ENCODE assay signal across 11 mouse cellular contexts in the genomic region with DNA sequence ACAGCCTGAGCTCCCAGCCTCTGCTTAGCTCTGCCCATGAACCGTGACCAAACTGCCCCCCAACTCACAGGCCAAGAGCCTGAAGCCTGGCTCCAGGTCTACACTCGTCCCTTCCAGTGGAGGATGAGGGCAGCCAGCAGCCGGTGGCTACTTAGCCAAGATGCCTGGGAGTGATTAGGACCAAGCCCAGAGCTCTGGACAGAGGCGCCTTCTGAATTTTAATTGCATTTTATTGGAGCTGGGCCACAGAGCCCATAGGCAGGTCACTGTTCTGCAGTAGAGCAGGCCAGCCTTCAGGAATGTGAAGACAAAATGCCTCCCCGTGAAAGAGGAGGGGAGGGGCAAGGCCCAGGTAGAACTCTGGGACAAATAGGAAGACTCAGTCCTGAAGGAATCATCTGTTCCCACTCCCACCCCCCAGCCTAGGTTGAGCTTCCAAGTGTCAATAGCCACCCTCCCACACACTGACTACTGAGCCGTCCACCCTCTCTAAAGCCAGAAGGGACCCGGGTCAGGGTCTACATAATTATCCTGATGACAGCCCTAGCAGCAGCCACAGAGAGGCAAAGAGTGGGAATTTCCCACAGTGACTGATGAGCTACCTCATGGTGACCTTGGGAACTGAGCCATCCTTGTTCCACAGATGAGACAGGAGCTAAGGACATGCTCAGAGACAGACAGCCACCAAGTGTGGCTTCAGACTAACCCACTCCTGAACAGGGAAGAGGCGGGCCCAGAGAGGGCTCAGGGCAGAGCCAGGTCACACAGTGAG. TPM values are rescaled to one million over a fixed set of nuclear protein-coding genes. Genes with fewer than 3 reads are reported as not detected.
DNase-seq lines count a peak whose midpoint lies in the region; ATAC-seq lines count a peak whose summit lies in the region.
"Had no signal": no experiment of that assay in that cellular context is flagged by ENCODE, and none has a peak within 500 bp of the region (broad histone marks: within the 10 kb centered on the region; RNA-seq: fewer than 3 reads in every experiment).

No protein-coding gene starts in this region.

- H3K27me3 ChIP-seq in forebrain, embryonic 12.5 days, result no peaks in the 10 kb centered on the region
- peaks cover 2% of the 10 kb centered on the region; the same call in 1 of the 2 replicates for H3K27me3 ChIP-seq in kidney, embryonic 15.5 days
- H3K27me3 ChIP-seq in midbrain, embryonic 13.5 days, result no peaks in the 10 kb centered on the region
- H3K27me3 ChIP-seq: embryonic facial prominence, embryonic 13.5 days had no signal

- H3K4me3 ChIP-seq in forebrain, embryonic 12.5 days (replicated peaks), result no peak overlapping the region
- no peak overlapping the region for H3K4me3 ChIP-seq in kidney, embryonic 15.5 days (replicated peaks)
- H3K4me3 ChIP-seq in midbrain, embryonic 13.5 days (replicated peaks), result no peak overlapping the region
- H3K4me3 ChIP-seq: embryonic facial prominence, embryonic 13.5 days; heart, embryonic 12.5 days had no signal

- DNase-seq in layer of hippocampus, adult 8-10 months (ENCODE audit: low spot score in 2 of 2), result peak; percentile 18 to 39
- DNase-seq in layer of hippocampus, adult 11-12 months (ENCODE audit: low spot score), result no peak
- no peak for DNase-seq in urinary bladder, adult 2 months (ENCODE audit: low spot score)
- DNase-seq in embryo, embryonic 10.5 days (ENCODE audit: low spot score), result no peak
- DNase-seq in natural killer cell, adult 2 months (ENCODE audit: low spot score in 2 of 2), result no peak
- DNase-seq: thymus, postnatal 14 days had no signal

- H3K36me3 ChIP-seq in forebrain, embryonic 12.5 days (replicated peaks), result no peaks in the 10 kb centered on the region
- no peaks in the 10 kb centered on the region for H3K36me3 ChIP-seq in kidney, embryonic 15.5 days
- H3K36me3 ChIP-seq in midbrain, embryonic 13.5 days, result no peaks in the 10 kb centered on the region
- H3K36me3 ChIP-seq: embryonic facial prominence, embryonic 13.5 days; heart, embryonic 12.5 days had no signal

- WGBS in forebrain, embryonic 12.5 days, result 67% methylated on average over 8 of the region's 8 CpGs
- WGBS in kidney, embryonic 15.5 days, result 47% methylated on average over 8 of the region's 8 CpGs
- WGBS in midbrain, embryonic 13.5 days, result 69% methylated on average over 8 of the region's 8 CpGs

- H3K27ac ChIP-seq in forebrain, embryonic 12.5 days, result no peak overlapping the region
- peak overlapping the region; percentile 54 for H3K27ac ChIP-seq in kidney, embryonic 15.5 days
- H3K27ac ChIP-seq in midbrain, embryonic 13.5 days, result no peak overlapping the region
- H3K27ac ChIP-seq: embryonic facial prominence, embryonic 13.5 days had no signal

- no peak overlapping the region for H3K4me2 ChIP-seq in forebrain, embryonic 12.5 days
- no peak overlapping the region for H3K4me2 ChIP-seq in kidney, embryonic 15.5 days
- no peak overlapping the region for H3K4me2 ChIP-seq in midbrain, embryonic 13.5 days (replicated peaks)
- H3K4me2 ChIP-seq: embryonic facial prominence, embryonic 13.5 days; heart, embryonic 12.5 days had no signal

- H3K9me3 ChIP-seq in forebrain, embryonic 12.5 days, result no peaks in the 10 kb centered on the region
- H3K9me3 ChIP-seq in kidney, embryonic 15.5 days (replicated peaks), result no peaks in the 10 kb centered on the region
- H3K9me3 ChIP-seq in midbrain, embryonic 13.5 days, result no peaks in the 10 kb centered on the region
- H3K9me3 ChIP-seq: embryonic facial prominence, embryonic 13.5 days; heart, embryonic 12.5 days had no signal

- 0 out of 2 replicates have a peak, but pooled peaks have one; percentile 27 for ATAC-seq in forebrain, embryonic 12.5 days (ENCODE audit: low FRiP score)
- ATAC-seq in kidney, embryonic 15.5 days (replicated peaks; ENCODE audit: low FRiP score), result peak; percentile 68
- peak; percentile 32; the same call in 1 of the 2 replicates for ATAC-seq in midbrain, embryonic 13.5 days

- peaks cover 6% of the 10 kb centered on the region for H3K4me1 ChIP-seq in forebrain, embryonic 12.5 days
- peaks cover 20% of the 10 kb centered on the region for H3K4me1 ChIP-seq in kidney, embryonic 15.5 days
- H3K4me1 ChIP-seq in midbrain, embryonic 13.5 days (replicated peaks), result peaks cover 6% of the 10 kb centered on the region
- H3K4me1 ChIP-seq: heart, embryonic 12.5 days had no signal

- H3K9ac ChIP-seq in forebrain, embryonic 12.5 days, result no peak overlapping the region
- H3K9ac ChIP-seq in kidney, embryonic 15.5 days, result no peak overlapping the region
- H3K9ac ChIP-seq in midbrain, embryonic 13.5 days (replicated peaks), result no peak overlapping the region
- H3K9ac ChIP-seq: embryonic facial prominence, embryonic 13.5 days; heart, embryonic 12.5 days had no signal

RNA-seq across cellular contexts. Expression of a gene that starts 16.6 kb away (rescaled TPM):
- total RNA-seq in layer of hippocampus, adult 8-10 months (2022), result under 1 TPM in 1 of 4 experiments, not detected in 3; 0.14 TPM
- 0.10 TPM in 1 of 2 replicates, not detected in the other for polyA plus RNA-seq in forebrain, embryonic 12.5 days (2016; fragmentation: Nextera tagmentation; extraction: Ambion mirVana)
- 2.1 and 2.7 TPM in 2 replicates for polyA plus RNA-seq in kidney, embryonic 15.5 days (2015; fragmentation: Nextera tagmentation; extraction: Ambion mirVana)
- polyA plus RNA-seq in midbrain, embryonic 13.5 days (2015; fragmentation: Nextera tagmentation; extraction: Ambion mirVana), result 0.10 and 0.11 TPM in 2 replicates
- 2.6 and 2.8 TPM in 2 replicates for polyA plus RNA-seq in urinary bladder, adult 2 months (2012; rRNA removed)

RNA-seq across cellular contexts. Expression of a gene that starts 51.7 kb away (rescaled TPM):
- not detected for total RNA-seq in layer of hippocampus, adult 8-10 months (2022)
- polyA plus RNA-seq in forebrain, embryonic 12.5 days (2016; fragmentation: Nextera tagmentation; extraction: Ambion mirVana), result 0.10 TPM in 1 of 2 replicates, not detected in the other
- polyA plus RNA-seq in kidney, embryonic 15.5 days (2015; fragmentation: Nextera tagmentation; extraction: Ambion mirVana), result 0.06 TPM in 1 of 2 replicates, not detected in the other
- 0.07 and 0.08 TPM in 2 replicates for polyA plus RNA-seq in midbrain, embryonic 13.5 days (2015; fragmentation: Nextera tagmentation; extraction: Ambion mirVana)
- not detected in 2 replicates for polyA plus RNA-seq in urinary bladder, adult 2 months (2012; rRNA removed)
- polyA plus RNA-seq: heart, embryonic 12.5 days had no signal

Comparison
In these comparisons a context has a peak if more than half of its experiments do, and no peak if none do; other contexts are left out.
1. DNase-seq: peak in layer of hippocampus, adult 8-10 months (2 of 2); none in layer of hippocampus, adult 11-12 months (single experiment), urinary bladder, adult 2 months (single experiment), embryo, embryonic 10.5 days (single experiment) and natural killer cell, adult 2 months (0 of 2).
2. Peak in every context shown above with its lines, with median percentiles within 50 percentile points of each other: ATAC-seq.